Mouse (Mus musculus) right cerebral cortex, postnatal 36 days (tissue): ENCODE results near the gene Dnajc6.

ENCODE experiments used
- DNase-seq, 2 experiments: peaks; one replicate each; pipeline ENCODE4 v3.0.0; 2022; ENCODE audit warnings: low spot score in 2 of 2, mixed read lengths in 1 of 2

Dnajc6 gene

DNA sequence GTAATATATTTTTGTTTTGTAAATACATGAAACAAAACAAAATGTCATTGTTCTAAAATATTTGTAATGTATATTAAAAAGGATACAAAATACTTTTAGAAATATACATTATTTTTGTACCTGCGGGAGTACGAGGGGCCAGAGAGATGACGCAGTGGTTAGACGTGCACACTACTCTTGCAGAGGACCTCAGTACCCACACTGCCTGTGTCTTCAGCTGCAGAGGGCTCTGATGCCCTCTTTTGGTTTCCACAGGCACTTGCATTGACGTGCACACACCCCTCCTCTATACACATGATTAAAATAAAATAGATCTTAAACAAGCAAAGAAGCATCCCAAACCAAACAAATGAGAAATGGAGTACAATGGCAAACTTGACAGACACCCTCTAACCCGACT is 146.3 kb downstream of the Dnajc6 start:
- no peak for DNase-seq

GRCm38 (mm10) chr4:101643216-101643615 is 146.8 kb downstream of the Dnajc6 start:
- DNase-seq = peak in 1 of 2 experiments; percentile 51

- no peak for DNase-seq
These were observed 150.4 kb downstream of the Dnajc6 start for GRCm38 (mm10) chr4:101646857-101647195.

DNA sequence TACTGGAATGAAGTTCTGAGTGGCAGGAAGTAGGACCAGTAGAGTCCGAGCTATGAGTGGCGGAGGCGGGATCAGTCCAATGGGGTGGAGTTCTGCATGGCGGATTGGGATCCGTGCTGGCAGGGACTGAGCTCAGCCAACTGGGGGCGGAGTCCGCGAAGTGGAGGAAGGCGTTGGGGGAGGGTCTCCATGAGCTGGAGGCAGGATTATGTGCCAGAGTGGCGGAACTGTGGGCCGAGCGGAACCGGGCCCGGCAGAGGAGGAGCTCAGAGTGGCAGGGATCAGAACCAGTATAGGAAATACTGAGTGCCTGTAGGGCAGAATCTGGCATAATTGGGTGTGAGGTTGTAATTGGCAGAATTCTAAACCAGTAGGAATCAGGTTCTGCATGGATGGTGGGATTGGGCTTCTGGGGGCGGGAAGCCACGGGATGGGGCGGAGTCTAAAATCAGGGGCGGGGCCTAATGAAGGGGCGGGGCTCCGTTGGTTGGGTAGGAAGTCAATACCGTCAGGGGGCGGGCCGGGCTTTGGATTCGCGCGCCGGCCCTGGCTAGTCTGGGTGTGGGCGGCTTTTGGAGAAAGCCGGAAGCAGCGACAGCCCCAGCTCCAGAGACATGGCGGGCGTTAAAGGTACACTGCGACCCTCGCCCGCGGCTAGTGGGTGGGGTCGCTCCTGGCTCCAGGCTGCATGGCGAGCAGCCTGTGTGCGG is 150.9 kb downstream of the Dnajc6 start, which contains the start of gene Leprot:
TSS of gene Leprot (plus strand) at position 523 of the 710 bp plus-strand sequence.
- peak; percentile 99 to 100 for DNase-seq

DNA sequence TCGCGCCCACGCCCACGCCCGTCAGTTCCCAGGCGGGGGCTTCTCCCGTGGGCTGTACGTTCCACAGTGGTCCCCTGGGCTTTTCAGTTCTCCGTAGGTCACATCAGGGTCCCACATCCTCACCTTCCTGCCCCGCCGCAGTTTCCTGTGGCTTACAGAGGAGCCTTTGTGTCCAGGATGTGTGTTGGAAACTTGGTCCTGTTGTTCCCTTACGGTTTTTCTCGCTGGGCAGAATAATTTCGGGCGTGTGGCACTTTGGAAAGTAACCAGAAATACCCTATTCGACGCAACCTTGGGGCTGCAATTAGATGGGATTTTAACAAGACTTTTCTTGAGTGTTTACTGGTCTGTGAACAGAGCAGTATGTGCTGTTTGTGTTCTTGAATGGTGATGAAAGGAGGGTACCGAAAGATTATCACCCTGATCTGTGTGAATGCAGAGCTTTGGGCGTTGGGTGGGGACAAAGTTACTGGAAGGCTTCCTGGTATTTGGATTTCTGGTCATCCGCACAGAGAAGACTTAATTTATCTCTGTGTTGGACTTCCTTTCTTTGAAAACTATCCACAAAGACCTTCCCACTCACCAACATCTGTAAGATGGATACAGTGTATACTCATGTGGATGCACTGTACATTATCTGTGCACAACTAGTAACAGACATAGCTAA is 151.7 kb downstream of the Dnajc6 start:
- DNase-seq = no peak

DNA sequence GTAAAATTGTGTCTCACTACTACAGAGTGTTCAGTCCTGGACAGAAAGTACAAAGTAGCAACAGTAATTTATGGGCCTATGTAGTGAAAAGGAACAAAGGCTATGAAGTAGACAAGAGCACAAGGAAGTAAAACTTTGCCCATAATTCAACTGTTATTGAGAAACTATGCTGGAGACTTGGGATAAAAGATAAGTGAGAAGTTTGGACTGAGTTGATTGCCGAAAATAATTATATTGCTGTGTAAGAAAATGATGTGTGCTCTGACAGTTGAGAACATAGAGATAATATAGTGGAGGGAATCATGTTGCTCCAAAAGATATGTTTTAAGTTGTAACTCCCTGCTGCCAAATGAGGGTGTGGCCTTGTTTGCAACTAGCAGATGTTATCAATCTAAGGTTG is 152.3 kb downstream of the Dnajc6 start:
- no peak for DNase-seq

DNA sequence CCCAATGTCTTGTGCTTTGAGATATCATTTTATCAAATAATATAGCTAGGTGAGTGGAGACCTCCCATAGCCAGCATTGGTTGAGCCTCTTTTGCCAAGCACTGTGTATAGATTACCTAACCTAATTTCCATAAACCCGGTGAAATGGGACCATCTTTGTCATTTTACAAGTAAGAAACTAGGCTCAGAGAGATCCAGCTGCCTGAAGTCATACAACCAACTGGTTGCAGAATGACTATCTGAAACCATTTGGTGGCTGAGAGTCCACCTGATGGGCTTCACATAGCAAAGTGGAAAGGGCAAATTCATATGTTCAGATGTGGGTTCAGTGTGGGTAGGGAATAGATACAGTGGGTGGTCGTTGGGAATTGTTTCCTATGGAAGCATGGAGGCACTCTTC is 154.5 kb downstream of the Dnajc6 start:
- DNase-seq = no peak

DNA sequence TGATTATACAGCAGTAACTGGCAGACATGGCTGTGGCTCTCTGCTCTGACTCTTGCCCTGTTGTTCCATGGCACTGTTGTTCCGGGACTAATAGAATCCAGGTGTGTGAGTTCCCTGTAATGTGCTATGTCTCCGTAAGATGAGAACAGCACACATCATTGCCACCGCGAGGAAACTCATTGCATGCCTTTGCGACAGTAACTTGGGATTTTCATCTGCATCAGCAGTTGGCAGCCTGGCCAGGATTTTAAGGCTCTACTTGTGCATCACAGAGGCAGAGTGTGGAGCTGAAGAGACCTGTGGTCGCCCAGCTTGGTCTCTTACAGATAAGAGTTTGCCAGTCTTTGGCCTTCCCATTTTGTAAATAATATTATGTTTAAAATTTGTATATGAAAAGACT is 157.8 kb downstream of the Dnajc6 start:
- DNase-seq = no peak

GRCm38 (mm10) chr4:101654788-101655414 is 158.5 kb downstream of the Dnajc6 start:
- no peak for DNase-seq

DNA sequence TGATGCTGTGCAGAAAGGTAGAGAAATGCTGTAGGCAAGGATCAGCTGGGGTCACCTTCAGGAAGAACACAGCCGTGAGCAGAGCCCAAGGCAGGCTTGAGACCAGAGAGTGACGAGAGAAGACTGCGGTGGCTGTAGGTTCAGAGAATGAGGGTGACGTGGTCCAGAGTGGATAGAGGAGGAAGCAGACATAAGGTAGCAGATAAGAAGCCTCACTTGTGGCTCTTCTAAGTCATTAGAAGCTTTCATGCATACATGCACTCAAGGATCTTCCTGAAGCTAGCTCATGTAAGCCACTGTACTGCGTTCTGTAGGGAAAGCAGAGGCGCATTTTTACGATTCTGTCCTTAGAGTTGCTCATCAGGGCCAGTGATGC is 159.0 kb downstream of the Dnajc6 start:
- DNase-seq = no peak

DNA sequence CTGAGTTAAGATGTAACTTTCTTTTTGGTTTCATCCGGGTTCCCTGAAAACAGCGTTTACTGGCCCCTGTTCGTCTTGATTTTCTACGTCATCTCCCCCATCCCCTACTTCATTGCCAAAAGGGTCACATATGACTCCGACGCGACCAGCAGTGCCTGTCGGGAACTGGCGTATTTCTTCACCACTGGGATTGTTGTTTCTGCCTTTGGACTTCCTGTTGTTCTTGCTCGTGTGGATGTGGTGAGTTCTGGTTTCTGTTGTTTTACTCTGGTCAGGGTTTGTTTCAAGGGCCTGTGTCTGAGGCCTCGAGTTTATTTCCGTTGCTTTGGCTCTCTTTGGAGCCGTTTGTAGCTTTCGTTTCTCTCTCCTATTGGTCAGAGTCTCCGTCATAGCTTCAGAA is 159.6 kb downstream of the Dnajc6 start:
- DNase-seq = no peak

- DNase-seq = no peak
These were observed 160.6 kb downstream of the Dnajc6 start for GRCm38 (mm10) chr4:101656956-101657570.

DNA sequence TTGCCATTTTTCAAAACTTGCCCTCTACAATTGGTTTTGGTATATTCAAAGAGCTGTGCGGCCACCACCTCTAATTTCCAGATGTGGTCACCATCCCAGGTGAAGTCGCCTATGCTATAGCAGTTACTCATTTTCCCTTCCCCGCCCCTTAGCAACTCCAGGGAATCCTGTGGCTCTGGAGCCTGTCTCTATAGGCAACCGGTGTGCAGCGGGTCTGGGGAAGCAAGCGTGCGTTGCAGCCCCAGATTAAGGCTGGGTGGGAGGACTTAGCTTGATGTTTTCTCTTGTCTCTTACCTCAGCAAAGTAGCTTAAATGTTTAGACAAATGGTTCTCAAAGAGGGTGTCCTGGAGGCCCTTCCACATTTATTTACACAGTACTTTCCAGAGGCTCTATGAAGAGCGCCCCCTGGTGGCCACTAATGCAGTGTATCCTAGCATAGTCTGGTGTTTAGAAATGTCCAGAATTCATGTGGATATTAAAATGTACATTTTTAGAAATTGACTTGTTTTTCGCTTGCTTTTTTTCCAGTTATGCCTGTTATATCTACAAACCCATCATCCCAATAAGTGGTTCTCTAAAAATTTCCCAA is 167.8 kb downstream of the Dnajc6 start:
- no peak for DNase-seq

DNA sequence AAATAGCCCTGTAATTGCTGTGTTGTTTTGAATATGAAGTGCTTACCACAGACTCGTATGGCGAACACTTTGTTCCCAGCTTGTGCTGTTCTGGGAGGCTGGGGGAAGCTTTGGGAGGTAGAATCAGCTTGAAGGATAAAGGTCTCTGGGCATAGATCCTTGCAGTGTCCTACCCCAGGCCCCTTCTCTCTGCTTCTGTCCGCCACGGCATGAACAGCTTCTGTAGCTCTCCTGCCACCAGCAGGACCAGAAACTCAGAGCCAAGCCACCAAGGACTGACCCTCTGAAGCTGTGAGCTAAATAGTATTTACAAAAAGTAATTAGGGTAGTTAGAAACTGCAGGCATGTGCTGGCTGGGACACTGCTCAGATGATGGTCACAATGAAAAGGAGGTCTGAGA is 168.3 kb downstream of the Dnajc6 start:
- no peak for DNase-seq

DNA sequence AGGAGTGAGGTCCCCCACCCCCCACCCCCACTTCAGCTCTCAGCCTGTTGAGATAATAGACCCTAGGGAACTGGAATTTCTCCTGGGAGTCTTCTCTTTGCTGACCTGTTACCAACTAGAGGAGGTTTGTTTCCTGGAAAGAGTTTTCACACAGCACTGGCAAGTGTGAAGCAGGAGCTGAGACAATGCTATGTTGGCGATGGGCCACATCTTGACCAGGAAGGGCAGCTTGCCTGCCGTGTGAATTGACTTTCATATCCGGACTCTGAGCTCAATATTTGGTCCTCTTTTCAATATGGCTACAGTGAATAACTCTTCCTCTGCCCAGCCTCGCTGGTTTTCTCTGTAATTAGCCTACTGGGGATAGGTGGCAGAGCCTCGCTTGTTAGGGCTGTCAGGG is 172.7 kb downstream of the Dnajc6 start:
- no peak for DNase-seq

DNA sequence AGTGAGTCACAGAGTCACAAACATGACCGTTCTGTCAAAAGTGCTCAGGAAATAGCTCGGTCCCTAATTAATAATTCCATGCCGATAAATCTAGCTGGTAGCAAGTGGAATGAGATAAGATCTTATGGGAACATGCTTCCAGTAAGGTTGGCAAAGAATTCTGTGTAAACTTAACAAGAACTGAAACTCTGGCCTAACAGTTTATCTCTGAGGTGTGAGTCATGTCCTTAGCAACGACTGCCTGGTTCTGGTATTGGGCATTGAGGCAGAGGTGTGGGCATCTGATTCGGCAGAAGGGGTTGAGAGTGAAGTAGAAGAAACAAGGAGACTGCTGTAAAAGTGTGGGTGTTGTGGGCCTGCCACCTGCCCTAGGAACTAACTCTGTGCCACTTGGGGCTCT is 173.4 kb downstream of the Dnajc6 start:
- no peak for DNase-seq

GRCm38 (mm10) chr4:101674790-101675189 is 178.3 kb downstream of the Dnajc6 start:
- no peak for DNase-seq

DNA sequence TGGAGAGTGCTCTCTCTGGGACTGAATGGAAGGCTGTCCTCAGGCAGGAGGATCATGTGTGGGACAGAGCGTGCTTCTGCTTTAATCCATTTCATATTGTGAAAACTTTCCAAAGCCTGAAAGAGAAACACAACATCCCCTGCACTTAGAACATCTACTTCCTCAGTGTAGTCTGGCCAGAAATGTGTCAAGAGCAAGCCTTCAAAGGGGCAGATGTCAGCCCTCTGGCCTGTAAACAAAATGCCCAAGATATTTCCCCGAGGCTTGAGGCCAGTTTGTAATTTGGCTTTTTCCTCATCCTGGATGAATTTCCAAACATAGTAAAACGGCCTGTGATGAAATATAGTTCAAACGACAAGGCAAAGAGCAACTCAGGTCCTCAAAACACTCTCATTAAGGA is 179.3 kb downstream of the Dnajc6 start:
- DNase-seq = no peak

DNA sequence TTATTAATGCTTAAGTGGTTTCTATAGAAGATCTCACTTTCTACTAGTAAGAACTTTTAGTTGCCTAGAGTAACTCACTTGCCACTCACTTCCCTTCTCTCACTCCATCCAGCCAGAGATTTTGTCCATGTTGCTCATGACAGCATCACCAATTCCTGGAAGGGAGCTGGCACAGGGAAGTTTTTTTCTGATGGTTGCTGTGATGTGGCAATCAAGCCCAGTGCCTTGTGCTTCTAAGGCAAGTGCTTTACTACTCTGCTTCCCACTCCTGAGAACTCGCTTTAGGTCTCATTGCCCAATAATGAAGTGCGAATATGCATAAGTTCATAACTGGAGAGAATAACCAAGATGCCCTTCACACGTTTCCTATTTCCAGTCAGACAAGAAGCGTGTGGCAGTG is 186.2 kb downstream of the Dnajc6 start:
- DNase-seq = no peak

DNA sequence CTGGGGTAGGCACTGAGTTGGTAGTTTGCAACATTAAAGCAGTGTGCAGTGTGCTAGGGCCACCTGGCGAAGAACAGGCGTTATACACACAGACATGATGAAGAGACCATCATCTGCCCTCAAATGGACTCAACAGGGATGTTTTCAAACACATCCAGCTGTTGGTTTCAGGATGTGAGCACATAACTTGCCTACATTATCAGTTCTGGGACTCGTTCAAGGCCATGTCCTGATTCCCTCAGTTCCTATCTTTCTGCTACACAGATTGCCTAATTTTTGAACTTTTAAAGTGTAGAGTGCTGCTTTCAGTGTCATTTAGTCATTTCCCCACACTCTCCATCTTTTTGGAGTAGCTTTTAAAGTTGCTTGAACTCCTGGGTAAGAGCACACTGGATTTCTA is 186.6 kb downstream of the Dnajc6 start:
- no peak for DNase-seq

DNA sequence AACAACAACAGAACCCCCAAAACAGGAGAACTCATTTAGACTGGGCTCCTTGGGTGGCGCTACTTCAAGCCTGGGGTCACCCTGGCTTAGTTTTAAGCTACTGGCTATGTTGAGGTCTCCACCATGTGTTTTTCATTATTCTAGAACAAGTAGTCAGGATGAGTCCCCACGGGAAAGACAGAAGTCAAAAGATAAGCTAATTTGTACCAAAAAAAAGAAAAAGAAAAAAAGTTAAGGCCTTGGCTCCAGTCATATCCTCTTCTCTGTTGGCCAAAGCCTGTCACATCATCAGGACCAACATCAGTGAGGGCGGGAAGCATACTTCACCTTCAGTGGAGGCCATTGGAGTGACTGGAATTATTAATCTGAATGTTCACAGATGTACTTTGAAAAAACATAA is 188.4 kb downstream of the Dnajc6 start:
- DNase-seq = no peak

GRCm38 (mm10) chr4:101686227-101686810 is 189.9 kb downstream of the Dnajc6 start:
- DNase-seq = no peak
